Mouse (Mus musculus): ENCODE data around the gene Pcdh15.

Gene Pcdh15

GRCm38 (mm10) chr10:73384003-73384402 is 284.9 kb downstream of the Pcdh15 start:
- no peak for DNase-seq

DNA sequence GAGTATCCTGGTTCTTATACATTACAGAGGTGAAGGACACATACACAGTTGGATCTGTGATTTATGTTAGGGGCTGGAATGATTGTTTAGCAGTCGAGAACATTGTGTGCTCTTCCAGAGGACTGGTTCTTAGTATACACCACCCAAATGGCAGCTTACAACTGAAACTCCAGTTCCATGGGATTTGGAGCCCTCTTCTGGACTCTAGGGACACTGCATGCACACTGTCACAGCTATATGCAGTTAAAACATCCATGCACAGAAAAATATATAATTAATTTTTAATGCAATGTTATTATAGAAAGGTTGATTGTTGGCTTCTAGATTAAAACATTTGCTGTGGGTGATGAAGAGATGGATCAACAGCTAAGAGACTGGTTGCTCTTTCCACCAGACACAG is 301.3 kb downstream of the Pcdh15 start:
- no peak for DNase-seq

DNA sequence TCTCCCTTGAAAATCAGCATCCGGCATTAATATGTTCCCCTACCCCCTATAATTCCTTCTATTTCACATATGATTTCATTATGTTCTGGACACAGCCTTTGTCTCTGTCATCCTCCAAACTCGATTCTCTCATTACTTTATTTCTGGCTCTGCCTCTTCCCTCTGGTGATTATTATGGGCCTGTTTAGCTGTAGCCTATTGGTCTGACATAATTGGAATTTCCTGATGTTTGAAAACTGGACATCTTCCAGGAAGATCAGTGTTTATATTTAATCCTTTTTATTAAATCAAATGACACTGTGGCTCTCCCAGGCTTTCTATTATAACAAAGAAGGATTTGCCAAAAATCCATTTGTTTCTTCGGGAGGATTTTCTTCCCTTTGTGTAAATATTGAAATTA is 326.3 kb downstream of the Pcdh15 start:
- DNase-seq, result no peak

DNA sequence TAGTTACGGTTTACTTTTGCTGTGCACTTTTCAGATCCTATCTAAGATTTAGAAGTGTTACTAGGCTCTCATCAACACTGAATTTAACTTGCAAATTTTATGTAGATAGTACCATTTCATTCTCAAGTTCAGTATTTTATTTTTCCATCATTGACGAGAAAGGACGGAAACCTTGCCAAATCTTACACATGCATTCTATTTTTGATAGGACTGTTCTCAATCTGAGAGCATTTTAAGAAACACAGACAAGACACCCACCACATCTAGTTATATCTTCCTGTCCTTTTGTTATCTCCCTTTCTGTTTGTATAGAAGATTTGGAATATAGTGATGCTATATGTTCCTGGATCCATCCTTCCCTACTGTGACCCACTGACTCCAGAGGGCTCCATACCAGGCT is 332.2 kb downstream of the Pcdh15 start:
- DNase-seq, result no peak

DNA sequence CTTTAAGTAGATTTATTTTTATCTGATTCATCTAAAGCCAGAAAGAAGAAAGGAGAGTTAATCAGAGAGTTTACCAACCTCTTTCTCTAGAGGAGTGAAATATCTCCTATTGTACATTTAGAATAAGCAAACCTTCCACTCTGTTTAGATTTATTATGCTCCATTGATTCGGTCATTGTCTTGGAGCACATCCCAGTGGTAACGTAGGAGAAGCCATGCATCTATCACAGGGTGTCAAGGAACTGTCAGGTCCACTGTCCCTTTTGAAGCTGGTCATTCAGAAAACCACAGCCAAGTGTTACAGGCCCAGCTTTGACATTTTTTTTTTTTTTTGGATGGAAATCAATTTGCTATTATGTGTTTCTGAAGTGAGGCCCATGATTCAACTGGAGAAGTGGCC is 384.9 kb downstream of the Pcdh15 start:
- DNase-seq, result no peak

GRCm38 (mm10) chr10:73491654-73492053 is 392.5 kb downstream of the Pcdh15 start:
- no peak for DNase-seq

DNA sequence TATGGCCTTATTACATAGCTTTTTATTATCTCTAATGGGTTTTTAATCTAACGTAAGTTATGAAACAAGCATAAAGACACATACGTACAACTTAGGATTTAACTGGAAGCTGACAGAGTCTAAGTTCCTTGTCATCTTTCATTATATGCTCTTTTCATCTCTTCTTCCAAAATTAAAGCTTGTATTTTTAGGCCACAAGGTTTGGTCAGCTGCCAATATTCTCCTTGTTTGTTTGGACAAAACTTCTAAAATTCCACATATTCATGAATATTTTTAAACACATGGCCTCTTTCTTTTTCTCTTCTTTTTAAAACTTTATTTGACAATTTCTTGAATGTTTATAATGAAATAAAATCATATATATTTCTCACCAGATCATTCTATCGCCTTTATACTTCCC is 415.7 kb downstream of the Pcdh15 start:
- no peak for DNase-seq

GRCm38 (mm10) chr10:73515742-73516141 is 416.6 kb downstream of the Pcdh15 start:
- no peak for DNase-seq

- no peak for DNase-seq
Measured at GRCm38 (mm10) chr10:73519438-73519837, 420.3 kb downstream of the Pcdh15 start.

DNA sequence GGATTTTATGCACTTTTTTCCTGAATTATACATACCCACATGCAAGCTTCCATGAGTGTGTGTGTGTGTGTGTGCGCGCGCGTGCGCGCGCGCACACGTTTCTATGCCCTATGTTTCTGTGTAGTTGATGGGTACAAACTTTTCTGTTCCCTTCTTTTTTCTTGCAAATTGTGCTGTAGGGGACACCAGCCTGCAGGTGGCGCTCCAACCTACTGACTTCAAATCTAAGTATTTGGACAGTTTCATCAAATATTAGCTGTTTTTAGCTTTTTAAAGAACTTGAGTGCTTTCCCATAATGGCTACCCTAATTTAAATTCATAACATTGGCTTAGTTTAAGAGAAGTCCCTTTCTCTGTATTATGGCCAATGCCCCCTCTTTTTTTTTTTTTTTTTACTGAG is 453.7 kb downstream of the Pcdh15 start:
- peak; percentile 7 for DNase-seq

DNA sequence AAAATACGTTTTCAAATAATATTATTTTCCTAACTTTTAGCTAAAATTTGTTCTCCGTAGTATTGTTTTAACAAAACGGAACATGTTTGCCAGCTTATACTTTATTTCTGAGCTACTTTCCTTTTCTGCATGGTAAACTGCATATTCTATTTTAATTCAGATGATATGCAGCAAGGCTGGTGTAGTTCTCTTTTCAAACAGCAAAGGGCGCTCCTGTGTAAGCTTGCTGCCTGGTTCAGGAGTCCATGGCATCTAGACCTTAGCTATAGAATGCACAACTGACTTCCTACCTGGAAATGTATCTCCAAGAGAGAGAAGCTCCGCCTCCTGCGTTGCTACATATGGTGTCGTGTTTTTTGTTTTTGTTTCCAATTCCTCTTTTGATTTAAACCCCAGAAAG is 465.1 kb downstream of the Pcdh15 start:
- no peak for DNase-seq

GRCm38 (mm10) chr10:73574711-73575297 is 475.7 kb downstream of the Pcdh15 start:
- DNase-seq, result no peak

GRCm38 (mm10) chr10:73667501-73667900 is 568.4 kb downstream of the Pcdh15 start:
- no peak for DNase-seq

- DNase-seq, result no peak
Measured at GRCm38 (mm10) chr10:73700519-73701286, 601.6 kb downstream of the Pcdh15 start.

DNA sequence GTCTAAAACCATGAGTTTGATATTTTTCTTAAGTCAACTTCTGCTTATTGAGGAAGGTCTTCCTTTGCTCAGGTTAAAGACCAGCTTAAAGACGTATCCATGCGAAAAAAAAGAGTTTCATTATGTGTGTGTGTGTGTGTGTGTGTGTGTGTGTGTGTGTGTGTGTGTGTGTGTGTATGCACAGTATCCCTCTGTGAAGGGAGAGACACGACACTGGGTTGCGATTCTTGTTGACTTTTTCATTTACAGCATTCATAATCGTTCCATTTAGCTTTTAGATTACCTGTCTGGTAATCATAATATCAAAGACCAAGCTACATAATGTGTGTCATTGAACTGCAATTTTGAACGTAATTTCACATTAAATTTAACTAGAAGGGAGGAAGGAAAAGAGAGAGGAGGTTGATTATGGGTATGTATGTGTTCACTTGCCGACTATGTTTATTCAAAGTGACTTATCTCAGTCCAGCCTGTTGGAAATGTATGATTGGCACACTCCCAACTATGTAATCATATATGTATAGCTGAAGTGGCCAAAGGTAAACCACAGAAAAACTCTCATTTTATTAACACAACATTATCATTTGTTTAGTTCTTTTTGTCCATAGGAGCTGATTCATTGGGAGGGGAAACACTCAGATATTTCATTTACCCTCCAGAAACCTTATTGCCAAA is 626.6 kb downstream of the Pcdh15 start:
- no peak for DNase-seq

DNA sequence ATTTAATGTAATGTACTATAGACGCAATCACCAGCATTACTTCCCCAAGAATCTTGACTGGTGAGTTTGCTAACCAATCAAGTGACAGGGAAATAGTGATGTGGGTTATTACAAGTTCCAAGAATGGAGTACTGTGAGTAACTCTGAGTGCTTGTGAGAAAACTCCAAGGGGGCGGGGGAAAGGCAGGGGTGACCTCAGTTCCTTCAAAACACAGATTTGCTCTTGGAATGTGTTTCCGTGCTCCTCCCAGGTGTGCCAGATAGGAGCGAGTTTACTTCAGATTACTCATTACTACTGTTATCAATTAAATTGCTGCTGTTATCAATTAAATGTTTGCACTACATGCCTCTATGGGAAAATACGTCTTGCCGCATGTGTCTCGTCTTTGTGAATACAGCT is 634.1 kb downstream of the Pcdh15 start:
- DNase-seq, result no peak

DNA sequence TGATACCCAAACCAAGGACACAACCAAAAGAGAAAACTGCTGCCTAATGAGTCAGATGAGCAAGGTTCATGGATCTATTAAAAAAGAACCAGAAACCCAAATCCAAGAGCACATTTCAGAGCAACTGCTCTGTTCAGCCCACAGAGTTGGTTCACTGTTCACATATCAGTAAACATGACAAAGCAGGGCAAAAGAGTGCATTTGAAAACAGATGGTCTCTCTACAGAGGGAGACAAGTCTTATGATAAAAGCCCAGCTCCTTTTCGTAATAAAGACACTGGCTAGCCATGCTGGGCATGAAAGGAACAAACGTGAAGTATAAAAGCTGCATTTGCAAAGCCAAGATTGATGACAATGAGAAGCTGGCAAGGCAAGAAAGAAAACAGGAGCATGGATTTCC is 649.9 kb downstream of the Pcdh15 start:
- DNase-seq, result no peak

- no peak for DNase-seq
Measured at GRCm38 (mm10) chr10:73753876-73754275, 654.7 kb downstream of the Pcdh15 start.

- no peak for DNase-seq
Measured at GRCm38 (mm10) chr10:73782945-73783344, 683.8 kb downstream of the Pcdh15 start.

DNA sequence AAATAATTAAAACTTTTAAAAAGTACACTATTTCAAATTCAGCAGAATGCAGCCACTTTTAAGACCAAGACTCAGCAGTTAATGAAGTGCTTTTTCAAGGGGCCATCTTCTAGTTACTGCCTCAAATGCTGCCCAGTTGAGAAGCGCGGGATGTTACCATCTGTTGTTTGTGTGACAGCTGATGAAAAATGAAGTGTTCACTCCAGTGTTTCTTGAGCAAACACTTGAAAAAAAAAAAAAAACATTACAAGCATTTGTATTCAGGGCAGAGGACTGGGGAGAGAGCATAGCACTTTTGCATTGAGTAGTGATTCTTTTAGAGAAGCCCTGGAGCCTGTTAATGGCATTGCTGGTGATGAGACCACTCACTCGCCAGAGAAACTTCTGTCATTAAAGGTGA is 689.0 kb downstream of the Pcdh15 start:
- DNase-seq, result no peak

DNA sequence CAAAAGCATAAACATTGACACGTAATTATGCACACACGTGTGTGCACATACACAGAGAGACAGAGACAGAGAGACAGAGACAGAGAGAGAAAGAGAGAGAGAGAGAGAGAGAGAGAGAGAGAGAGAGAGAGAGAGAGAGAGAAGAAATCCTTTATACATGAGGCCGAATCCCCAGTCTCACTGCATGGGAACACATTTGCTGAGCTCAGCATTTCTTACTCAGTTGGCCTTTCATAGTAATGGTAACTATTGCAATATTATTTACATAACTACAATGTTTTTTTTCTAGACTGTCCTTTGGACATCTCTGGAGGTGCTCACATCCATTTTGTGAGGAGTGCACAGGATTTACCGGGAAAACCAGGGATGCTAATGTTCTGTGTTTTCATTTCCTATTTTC is 705.9 kb downstream of the Pcdh15 start:
- DNase-seq, result no peak

GRCm38 (mm10) chr10:73812311-73812710 is 713.2 kb downstream of the Pcdh15 start:
- DNase-seq, result no peak

- DNase-seq, result peak; percentile 45
Measured at GRCm38 (mm10) chr10:73821657-73822583, 722.8 kb downstream of the Pcdh15 start.

All from right cerebral cortex, postnatal 25 days (tissue).